Mouse (Mus musculus): Measurements from ENCODE around the gene Dpysl5. TPM values are rescaled to one million over a fixed set of nuclear protein-coding genes. Genes with fewer than 3 reads are reported as not detected.

Dpysl5 gene
- polyA plus RNA-seq, 1 experiment from 2014 or later = 4.4 TPM

- Histone ChIP-seq H3K4me1 (replicated peaks) (peaks cover 10% of the 10 kb centered on the region; the same call in 1 of the 2 replicates), H3K27me3 (replicated peaks) (peaks cover 4% of the 10 kb centered on the region; the same call in 1 of the 2 replicates), H3K27ac (ENCODE audit: poor library complexity, severe bottlenecking) (no peak overlapping the region), H3K4me2 (no peak overlapping the region), H3K9me3 (replicated peaks) (no peaks in the 10 kb centered on the region), H3K4me3 (no peak overlapping the region), H3K36me3 (no peaks in the 10 kb centered on the region), H3K9ac (no peak overlapping the region)
- WGBS = 49% methylated on average over 7 of the region's 7 CpGs
- ATAC-seq (ENCODE audit: insufficient number of reproducible peaks, low FRiP score) = no peak
Measured at GRCm38 (mm10) chr5:30797482-30797881, 86.1 kb downstream of the Dpysl5 start.

GRCm38 (mm10) chr5:30797982-30798381, 86.6 kb downstream of the Dpysl5 start:
- peaks cover 7% of the 10 kb centered on the region; the same call in 1 of the 2 replicates for H3K27me3 ChIP-seq (replicated peaks)
- no peak overlapping the region for H3K4me3 ChIP-seq
- no peaks in the 10 kb centered on the region for H3K36me3 ChIP-seq
- no peak for ATAC-seq (ENCODE audit: insufficient number of reproducible peaks, low FRiP score)
- H3K4me2 ChIP-seq = no peak overlapping the region
- no peak overlapping the region for H3K9ac ChIP-seq
- WGBS = 50% methylated on average over 8 of the region's 8 CpGs
- H3K27ac ChIP-seq (ENCODE audit: poor library complexity, severe bottlenecking) = no peak overlapping the region
- H3K9me3 ChIP-seq (replicated peaks) = no peaks in the 10 kb centered on the region
- peaks cover 10% of the 10 kb centered on the region; the same call in 1 of the 2 replicates for H3K4me1 ChIP-seq (replicated peaks)

- Histone ChIP-seq H3K9ac (no peak overlapping the region), H3K4me1 (replicated peaks) (peaks cover 10% of the 10 kb centered on the region; the same call in 1 of the 2 replicates), H3K4me2 (no peak overlapping the region), H3K27ac (ENCODE audit: poor library complexity, severe bottlenecking) (no peak overlapping the region), H3K4me3 (no peak overlapping the region), H3K9me3 (replicated peaks) (no peaks in the 10 kb centered on the region), H3K27me3 (replicated peaks) (peaks cover 7% of the 10 kb centered on the region; the same call in 1 of the 2 replicates), H3K36me3 (no peaks in the 10 kb centered on the region)
- 73% methylated on average over 6 of the region's 6 CpGs for WGBS
- ATAC-seq (ENCODE audit: insufficient number of reproducible peaks, low FRiP score) = no peak
Measured at GRCm38 (mm10) chr5:30798965-30799364, 87.6 kb downstream of the Dpysl5 start.

GRCm38 (mm10) chr5:30802724-30803467, 91.5 kb downstream of the Dpysl5 start:
- H3K27me3 ChIP-seq (replicated peaks) = 0 out of 2 replicates have a peak, but pooled peaks cover 11% of the 10 kb centered on the region
- peaks cover 1% of the 10 kb centered on the region; the same call in 1 of the 2 replicates for H3K4me1 ChIP-seq (replicated peaks)
- no peak overlapping the region for H3K9ac ChIP-seq
- no peak overlapping the region for H3K27ac ChIP-seq (ENCODE audit: poor library complexity, severe bottlenecking)
- H3K4me3 ChIP-seq = no peak overlapping the region
- H3K9me3 ChIP-seq (replicated peaks) = no peaks in the 10 kb centered on the region
- ATAC-seq (ENCODE audit: insufficient number of reproducible peaks, low FRiP score) = no peak
- H3K36me3 ChIP-seq = no peaks in the 10 kb centered on the region
- WGBS = 66% methylated on average over 12 of the region's 12 CpGs
- H3K4me2 ChIP-seq = no peak overlapping the region

GRCm38 (mm10) chr5:30806106-30806505, 94.7 kb downstream of the Dpysl5 start:
- Histone ChIP-seq H3K27me3 (replicated peaks) (peaks cover 28% of the 10 kb centered on the region), H3K36me3 (no peaks in the 10 kb centered on the region), H3K4me1 (replicated peaks) (no peaks in the 10 kb centered on the region), H3K9me3 (replicated peaks) (no peaks in the 10 kb centered on the region), H3K4me2 (no peak overlapping the region), H3K27ac (ENCODE audit: poor library complexity, severe bottlenecking) (no peak overlapping the region), H3K9ac (no peak overlapping the region), H3K4me3 (no peak overlapping the region)
- 6% methylated on average over 3 of the region's 3 CpGs for WGBS
- peak; percentile 63; the same call in 1 of the 2 replicates for ATAC-seq (ENCODE audit: insufficient number of reproducible peaks, low FRiP score)

- Histone ChIP-seq H3K4me3 (peak within 1 kb of the TSS; percentile 87), H3K27me3 (replicated peaks) (peaks cover 34% of the 10 kb centered on the region), H3K36me3 (no peaks in the 10 kb centered on the region), H3K27ac (ENCODE audit: poor library complexity, severe bottlenecking) (peak within 1 kb of the TSS; percentile 35; the same call in 1 of the 2 replicates), H3K4me2 (peak within 1 kb of the TSS; percentile 77), H3K4me1 (replicated peaks) (peaks cover 21% of the 10 kb centered on the region), H3K9me3 (replicated peaks) (no peaks in the 10 kb centered on the region), H3K9ac (peak within 1 kb of the TSS; percentile 88)
- under 1% methylated on average over 59 of the region's 59 CpGs for WGBS
- ATAC-seq (ENCODE audit: insufficient number of reproducible peaks, low FRiP score) = peak; percentile 93
Measured at GRCm38 (mm10) chr5:30814424-30815119, 103.2 kb downstream of the Dpysl5 start, which contains the start of gene Mapre3. TSS of gene Mapre3 (plus strand) at chr5:30814641.

- no peak for ATAC-seq (ENCODE audit: insufficient number of reproducible peaks, low FRiP score)
- H3K27me3 ChIP-seq (replicated peaks) = peaks cover 29% of the 10 kb centered on the region
- H3K4me3 ChIP-seq = peak overlapping the region; percentile 87
- H3K27ac ChIP-seq (ENCODE audit: poor library complexity, severe bottlenecking) = no peak overlapping the region; the same call in 1 of the 2 replicates
- no peaks in the 10 kb centered on the region for H3K36me3 ChIP-seq
- peak overlapping the region; percentile 88 for H3K9ac ChIP-seq
- peak overlapping the region; percentile 77 for H3K4me2 ChIP-seq
- H3K4me1 ChIP-seq (replicated peaks) = peaks cover 21% of the 10 kb centered on the region
- WGBS = 4% methylated on average over 7 of the region's 7 CpGs
- no peaks in the 10 kb centered on the region for H3K9me3 ChIP-seq (replicated peaks)
Measured at GRCm38 (mm10) chr5:30815120-30815465, 103.7 kb downstream of the Dpysl5 start.

- no peaks in the 10 kb centered on the region for H3K36me3 ChIP-seq
- no peak overlapping the region for H3K4me3 ChIP-seq
- H3K4me2 ChIP-seq = no peak overlapping the region
- H3K9me3 ChIP-seq (replicated peaks) = no peaks in the 10 kb centered on the region
- 0 out of 2 replicates have a peak overlapping the region, but pooled peaks have one; percentile 5 for H3K9ac ChIP-seq
- no peak overlapping the region for H3K27ac ChIP-seq (ENCODE audit: poor library complexity, severe bottlenecking)
- H3K27me3 ChIP-seq (replicated peaks) = peaks cover 18% of the 10 kb centered on the region
- peaks cover 21% of the 10 kb centered on the region for H3K4me1 ChIP-seq (replicated peaks)
- 53% methylated on average over 8 of the region's 8 CpGs for WGBS
- no peak for ATAC-seq (ENCODE audit: insufficient number of reproducible peaks, low FRiP score)
Measured at GRCm38 (mm10) chr5:30816261-30816791, 105.0 kb downstream of the Dpysl5 start.

GRCm38 (mm10) chr5:30818758-30819309, 107.5 kb downstream of the Dpysl5 start:
- H3K4me1 ChIP-seq (replicated peaks) = peaks cover 20% of the 10 kb centered on the region
- 85% methylated on average over 8 of the region's 8 CpGs for WGBS
- H3K4me2 ChIP-seq = no peak overlapping the region
- no peak overlapping the region for H3K4me3 ChIP-seq
- no peak for ATAC-seq (ENCODE audit: insufficient number of reproducible peaks, low FRiP score)
- no peaks in the 10 kb centered on the region for H3K9me3 ChIP-seq (replicated peaks)
- no peaks in the 10 kb centered on the region for H3K36me3 ChIP-seq
- no peak overlapping the region for H3K9ac ChIP-seq
- H3K27ac ChIP-seq (ENCODE audit: poor library complexity, severe bottlenecking) = no peak overlapping the region
- H3K27me3 ChIP-seq (replicated peaks) = no peaks in the 10 kb centered on the region; the same call in 1 of the 2 replicates

- Histone ChIP-seq H3K9me3 (replicated peaks) (no peaks in the 10 kb centered on the region), H3K4me3 (no peak overlapping the region), H3K27ac (ENCODE audit: poor library complexity, severe bottlenecking) (no peak overlapping the region), H3K4me2 (no peak overlapping the region), H3K36me3 (no peaks in the 10 kb centered on the region), H3K9ac (no peak overlapping the region), H3K4me1 (replicated peaks) (peaks cover 13% of the 10 kb centered on the region), H3K27me3 (replicated peaks) (no peaks in the 10 kb centered on the region)
- ATAC-seq (ENCODE audit: insufficient number of reproducible peaks, low FRiP score) = no peak
- WGBS = 82% methylated on average over 5 of the region's 5 CpGs
Measured at GRCm38 (mm10) chr5:30822689-30823088, 111.3 kb downstream of the Dpysl5 start.

- Histone ChIP-seq H3K36me3 (no peaks in the 10 kb centered on the region), H3K9me3 (replicated peaks) (no peaks in the 10 kb centered on the region), H3K4me2 (no peak overlapping the region), H3K27me3 (replicated peaks) (no peaks in the 10 kb centered on the region), H3K4me1 (replicated peaks) (peaks cover 13% of the 10 kb centered on the region), H3K4me3 (no peak overlapping the region), H3K27ac (ENCODE audit: poor library complexity, severe bottlenecking) (no peak overlapping the region), H3K9ac (no peak overlapping the region)
- ATAC-seq (ENCODE audit: insufficient number of reproducible peaks, low FRiP score) = no peak
- WGBS = 71% methylated on average over 3 of the region's 3 CpGs
Measured at GRCm38 (mm10) chr5:30823091-30823490, 111.7 kb downstream of the Dpysl5 start.
